25 mouse cellular contexts compared by ENCODE assay signal in the genomic region with DNA sequence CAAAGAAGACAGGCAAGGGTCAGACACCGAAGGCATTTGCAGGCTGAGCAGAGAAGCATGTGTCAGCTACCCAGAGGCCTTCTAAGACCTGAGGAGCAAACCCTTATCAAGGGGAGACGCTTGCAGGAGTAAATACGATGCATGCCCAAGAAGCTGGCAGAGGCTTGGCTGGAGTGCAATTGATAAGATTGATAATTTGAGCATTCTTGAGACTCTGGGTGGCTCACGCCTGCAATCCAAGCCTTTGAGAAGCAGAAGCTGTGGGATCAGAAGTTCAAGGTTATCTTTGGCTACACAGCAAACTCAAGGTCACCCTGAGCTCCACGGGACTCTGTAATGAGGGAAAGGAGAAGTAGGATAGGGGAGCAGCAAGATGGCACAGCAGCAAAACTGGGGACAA. TPM values are rescaled to one million over a fixed set of nuclear protein-coding genes. Genes with fewer than 3 reads are reported as not detected.
DNase-seq lines count a peak whose midpoint lies in the region; ATAC-seq and TF ChIP-seq lines count a peak whose summit lies in the region.
"Had no signal": no experiment of that assay in that cellular context is flagged by ENCODE, and none has a peak within 500 bp of the region (broad histone marks: within the 10 kb centered on the region; RNA-seq: fewer than 3 reads in every experiment).

No protein-coding gene starts in this region.

- peaks cover 57% of the 10 kb centered on the region for H3K36me3 ChIP-seq in liver, postnatal 0 days (replicated peaks; ENCODE audit: insufficient read depth, low read length)
- peaks cover 79% of the 10 kb centered on the region for H3K36me3 ChIP-seq in liver, embryonic 15.5 days (replicated peaks)
- H3K36me3 ChIP-seq in hindbrain, embryonic 16.5 days (ENCODE audit: control insufficient read depth, insufficient read depth, low read length), result peaks cover 30% of the 10 kb centered on the region
- peaks cover 72% of the 10 kb centered on the region for H3K36me3 ChIP-seq in forebrain, embryonic 15.5 days

- DNase-seq in adrenal gland, adult 2 months, result peak; percentile 48
- no peak for DNase-seq in adrenal gland, postnatal 25 days
- DNase-seq in liver, result peak; percentile 27
- DNase-seq in liver, postnatal 0 days, result no peak
- DNase-seq: cerebellum, adult 9-10 months; gastrocnemius, adult 2 months; heart, postnatal 14 days; kidney, adult 18-20 months; kidney, postnatal 4 days; right cerebral cortex, adult 18-20 months; right cerebral cortex, postnatal 4 days; thymus, adult 2 months; thymus, postnatal 4 days had no signal

- no peak for TF ChIP-seq EP300 in liver, postnatal 0 days (IDR thresholded peaks at IDR 0.05; ENCODE audit: low read depth)

- H3K9ac ChIP-seq in liver, postnatal 0 days (replicated peaks), result no peak overlapping the region
- H3K9ac ChIP-seq in liver, embryonic 15.5 days, result peak overlapping the region; percentile 15; the same call in 1 of the 2 replicates
- H3K9ac ChIP-seq in hindbrain, embryonic 16.5 days (ENCODE audit: low read depth, low read length), result no peak overlapping the region
- H3K9ac ChIP-seq in forebrain, embryonic 15.5 days (replicated peaks), result no peak overlapping the region
- H3K9ac ChIP-seq: embryonic facial prominence, embryonic 15.5 days; hindbrain, embryonic 13.5 days; limb, embryonic 13.5 days; midbrain, embryonic 12.5 days had no signal

- H3K4me3 ChIP-seq in liver, postnatal 0 days (ENCODE audit: low read depth, low read length), result no peak overlapping the region
- no peak overlapping the region for H3K4me3 ChIP-seq in liver, embryonic 15.5 days (replicated peaks)
- no peak overlapping the region for H3K4me3 ChIP-seq in hindbrain, embryonic 16.5 days (ENCODE audit: low read length)
- no peak overlapping the region for H3K4me3 ChIP-seq in forebrain, embryonic 15.5 days
- H3K4me3 ChIP-seq: embryonic facial prominence, embryonic 15.5 days; forebrain, embryonic 10.5 days; gastrocnemius, adult 2 months; hindbrain, embryonic 13.5 days; limb, embryonic 13.5 days; midbrain, embryonic 12.5 days had no signal

- 60% methylated on average over 5 of the region's 5 CpGs for WGBS in liver, postnatal 0 days (ENCODE audit: insufficient replicate concordance)
- WGBS in liver, embryonic 15.5 days (ENCODE audit: insufficient replicate concordance), result 31% methylated on average over 5 of the region's 5 CpGs
- WGBS in hindbrain, embryonic 16.5 days, result 96% methylated on average over 5 of the region's 5 CpGs
- 92% methylated on average over 5 of the region's 5 CpGs for WGBS in forebrain, embryonic 15.5 days

- no peak overlapping the region for H3K4me2 ChIP-seq in liver, postnatal 0 days (ENCODE audit: low read depth, low read length)
- peak overlapping the region; percentile 13; the same call in 1 of the 2 replicates for H3K4me2 ChIP-seq in liver, embryonic 15.5 days
- H3K4me2 ChIP-seq in hindbrain, embryonic 16.5 days (ENCODE audit: low read length), result no peak overlapping the region
- H3K4me2 ChIP-seq in forebrain, embryonic 15.5 days (replicated peaks), result no peak overlapping the region
- H3K4me2 ChIP-seq: embryonic facial prominence, embryonic 15.5 days; hindbrain, embryonic 13.5 days; limb, embryonic 13.5 days; midbrain, embryonic 12.5 days had no signal

- ATAC-seq in liver, postnatal 0 days, result no peak
- peak; percentile 22; the same call in 1 of the 2 replicates for ATAC-seq in erythroid progenitor cell, adult 5-6 weeks (replicated peaks; ENCODE audit: low FRiP score, poor library complexity, severe bottlenecking)
- peak; percentile 70 for ATAC-seq in liver, embryonic 15.5 days (ENCODE audit: insufficient read depth)
- ATAC-seq in hindbrain, embryonic 16.5 days, result no peak
- ATAC-seq in forebrain, embryonic 15.5 days (replicated peaks), result no peak
- ATAC-seq: inflammation-experienced regulatory T-cells, adult 6 months had no signal

- H3K9me3 ChIP-seq in liver, postnatal 0 days (ENCODE audit: low read length), result no peaks in the 10 kb centered on the region
- H3K9me3 ChIP-seq in liver, embryonic 15.5 days (replicated peaks), result no peaks in the 10 kb centered on the region
- H3K9me3 ChIP-seq in hindbrain, embryonic 16.5 days (ENCODE audit: control insufficient read depth, low read length), result no peaks in the 10 kb centered on the region
- no peaks in the 10 kb centered on the region for H3K9me3 ChIP-seq in forebrain, embryonic 15.5 days
- H3K9me3 ChIP-seq: embryonic facial prominence, embryonic 15.5 days; forebrain, embryonic 10.5 days; hindbrain, embryonic 13.5 days; limb, embryonic 13.5 days; midbrain, embryonic 12.5 days had no signal

- no peak overlapping the region for H3K27ac ChIP-seq in liver, postnatal 0 days (ENCODE audit: low read depth)
- H3K27ac ChIP-seq in liver, embryonic 15.5 days (replicated peaks), result peak overlapping the region; percentile 24; the same call in 1 of the 2 replicates
- H3K27ac ChIP-seq in hindbrain, embryonic 16.5 days (ENCODE audit: low read depth, low read length), result no peak overlapping the region
- H3K27ac ChIP-seq in forebrain, embryonic 15.5 days (replicated peaks), result no peak overlapping the region
- H3K27ac ChIP-seq: embryonic facial prominence, embryonic 15.5 days; forebrain, embryonic 10.5 days; gastrocnemius, adult 2 months; hindbrain, embryonic 13.5 days; limb, embryonic 13.5 days; macrophage; midbrain, embryonic 12.5 days had no signal

- TF ChIP-seq CTCF in liver, postnatal 0 days (IDR thresholded peaks at IDR 0.05; ENCODE audit: low read depth), result no peak

- H3K4me1 ChIP-seq in liver, postnatal 0 days (ENCODE audit: insufficient read depth), result peaks cover 2% of the 10 kb centered on the region; the same call in 1 of the 2 replicates
- H3K4me1 ChIP-seq in liver, embryonic 15.5 days (replicated peaks), result peaks cover 23% of the 10 kb centered on the region
- no peaks in the 10 kb centered on the region for H3K4me1 ChIP-seq in hindbrain, embryonic 16.5 days (ENCODE audit: control insufficient read depth, insufficient read depth, low read depth, low read length)
- no peaks in the 10 kb centered on the region for H3K4me1 ChIP-seq in forebrain, embryonic 15.5 days
- H3K4me1 ChIP-seq: embryonic facial prominence, embryonic 15.5 days; forebrain, embryonic 10.5 days; hindbrain, embryonic 13.5 days; limb, embryonic 13.5 days; midbrain, embryonic 12.5 days had no signal

- H3K27me3 ChIP-seq in liver, postnatal 0 days (ENCODE audit: insufficient read depth, low read length), result no peaks in the 10 kb centered on the region
- no peaks in the 10 kb centered on the region for H3K27me3 ChIP-seq in liver, embryonic 15.5 days
- no peaks in the 10 kb centered on the region for H3K27me3 ChIP-seq in hindbrain, embryonic 16.5 days (replicated peaks; ENCODE audit: control insufficient read depth, insufficient read depth, low read length)
- H3K27me3 ChIP-seq in forebrain, embryonic 15.5 days, result no peaks in the 10 kb centered on the region
- H3K27me3 ChIP-seq: embryonic facial prominence, embryonic 15.5 days; hindbrain, embryonic 13.5 days; limb, embryonic 13.5 days; midbrain, embryonic 12.5 days had no signal

RNA-seq across cellular contexts. Expression of a gene that starts 7.2 kb away (rescaled TPM):
- total RNA-seq in adrenal gland, adult 2 months (2021), result 10 to 100 TPM; 17.1 to 18.0 TPM
- 36.6 and 39.7 TPM in 2 replicates for polyA plus RNA-seq in adrenal gland, adult 2 months (2012; rRNA removed)
- 33.0 and 34.4 TPM in 2 replicates for total RNA-seq in adrenal gland, postnatal 25 days (2021)
- polyA plus RNA-seq in liver, postnatal 0 days (2015; fragmentation: Nextera tagmentation; extraction: Ambion mirVana), result 1.2 and 1.9 TPM in 2 replicates
- total RNA-seq in erythroid progenitor cell, adult 5-6 weeks (2015; ENCODE audit: low replicate concordance), result 36.9 and 44.3 TPM in 2 replicates
- total RNA-seq in erythroid progenitor cell, adult 5-6 weeks (2017; ENCODE audit: low replicate concordance), result 18.2 and 33.9 TPM in 2 replicates
- polyA plus RNA-seq in liver, embryonic 15.5 days (2015; fragmentation: Nextera tagmentation; extraction: Ambion mirVana), result 2.4 and 2.5 TPM in 2 replicates
- polyA plus RNA-seq in hindbrain, embryonic 16.5 days (2015; fragmentation: Nextera tagmentation; extraction: Ambion mirVana), result 8.0 and 8.7 TPM in 2 replicates
- 10.9 and 12.7 TPM in 2 replicates for polyA plus RNA-seq in forebrain, embryonic 15.5 days (2015; fragmentation: Nextera tagmentation; extraction: Ambion mirVana)

RNA-seq across cellular contexts. Expression of a gene that starts 7.2 kb away (rescaled TPM):
- total RNA-seq in adrenal gland, adult 2 months (2021), result 10 to 100 TPM; 55.6 to 68.1 TPM
- 10.6 and 12.1 TPM in 2 replicates for polyA plus RNA-seq in adrenal gland, adult 2 months (2012; rRNA removed)
- total RNA-seq in adrenal gland, postnatal 25 days (2021), result 67.9 and 85.3 TPM in 2 replicates
- polyA plus RNA-seq in liver, postnatal 0 days (2015; fragmentation: Nextera tagmentation; extraction: Ambion mirVana), result 55.2 and 59.7 TPM in 2 replicates
- total RNA-seq in erythroid progenitor cell, adult 5-6 weeks (2015; ENCODE audit: low replicate concordance), result 62.7 and 72.5 TPM in 2 replicates
- 63.6 and 68.4 TPM in 2 replicates for total RNA-seq in erythroid progenitor cell, adult 5-6 weeks (2017; ENCODE audit: low replicate concordance)
- polyA plus RNA-seq in liver, embryonic 15.5 days (2015; fragmentation: Nextera tagmentation; extraction: Ambion mirVana), result 65.5 and 73.5 TPM in 2 replicates
- 94.7 and 99.3 TPM in 2 replicates for polyA plus RNA-seq in hindbrain, embryonic 16.5 days (2015; fragmentation: Nextera tagmentation; extraction: Ambion mirVana)
- polyA plus RNA-seq in forebrain, embryonic 15.5 days (2015; fragmentation: Nextera tagmentation; extraction: Ambion mirVana), result 115 and 122 TPM in 2 replicates

RNA-seq across cellular contexts. Expression of a gene that starts 26.0 kb away (rescaled TPM):
- 100 to 1,000 TPM in 1 of 2 experiments, 10 to 100 TPM in 1; 81.0 to 123 TPM for total RNA-seq in adrenal gland, adult 2 months (2021)
- 158 and 228 TPM in 2 replicates for polyA plus RNA-seq in adrenal gland, adult 2 months (2012; rRNA removed)
- total RNA-seq in adrenal gland, postnatal 25 days (2021), result 120 and 128 TPM in 2 replicates
- 48.4 and 51.5 TPM in 2 replicates for polyA plus RNA-seq in liver, postnatal 0 days (2015; fragmentation: Nextera tagmentation; extraction: Ambion mirVana)
- total RNA-seq in erythroid progenitor cell, adult 5-6 weeks (2015; ENCODE audit: low replicate concordance), result 25.6 and 56.6 TPM in 2 replicates
- 33.8 and 46.0 TPM in 2 replicates for total RNA-seq in erythroid progenitor cell, adult 5-6 weeks (2017; ENCODE audit: low replicate concordance)
- 83.4 and 93.5 TPM in 2 replicates for polyA plus RNA-seq in liver, embryonic 15.5 days (2015; fragmentation: Nextera tagmentation; extraction: Ambion mirVana)
- polyA plus RNA-seq in hindbrain, embryonic 16.5 days (2015; fragmentation: Nextera tagmentation; extraction: Ambion mirVana), result 36.5 and 36.6 TPM in 2 replicates
- 21.3 and 21.4 TPM in 2 replicates for polyA plus RNA-seq in forebrain, embryonic 15.5 days (2015; fragmentation: Nextera tagmentation; extraction: Ambion mirVana)

RNA-seq across cellular contexts. Expression of a gene that starts 35.2 kb away (rescaled TPM):
- total RNA-seq in adrenal gland, adult 2 months (2021), result 1 to 10 TPM; 3.6 to 4.5 TPM
- 6.9 and 8.1 TPM in 2 replicates for polyA plus RNA-seq in adrenal gland, adult 2 months (2012; rRNA removed)
- total RNA-seq in adrenal gland, postnatal 25 days (2021), result 10.8 and 14.9 TPM in 2 replicates
- polyA plus RNA-seq in liver, postnatal 0 days (2015; fragmentation: Nextera tagmentation; extraction: Ambion mirVana), result 53.9 and 63.0 TPM in 2 replicates
- total RNA-seq in erythroid progenitor cell, adult 5-6 weeks (2015; ENCODE audit: low replicate concordance), result 127 and 137 TPM in 2 replicates
- total RNA-seq in erythroid progenitor cell, adult 5-6 weeks (2017; ENCODE audit: low replicate concordance), result 157 and 162 TPM in 2 replicates
- 170 and 187 TPM in 2 replicates for polyA plus RNA-seq in liver, embryonic 15.5 days (2015; fragmentation: Nextera tagmentation; extraction: Ambion mirVana)
- 39.6 and 53.7 TPM in 2 replicates for polyA plus RNA-seq in hindbrain, embryonic 16.5 days (2015; fragmentation: Nextera tagmentation; extraction: Ambion mirVana)
- 123 and 130 TPM in 2 replicates for polyA plus RNA-seq in forebrain, embryonic 15.5 days (2015; fragmentation: Nextera tagmentation; extraction: Ambion mirVana)

RNA-seq across cellular contexts. Expression of a gene that starts 55.4 kb away (rescaled TPM):
- total RNA-seq in adrenal gland, adult 2 months (2021), result under 1 TPM in 1 of 2 experiments, not detected in 1; 0.17 TPM
- 0.04 TPM in 1 of 2 replicates, not detected in the other for polyA plus RNA-seq in adrenal gland, adult 2 months (2012; rRNA removed)
- total RNA-seq in adrenal gland, postnatal 25 days (2021), result not detected in 2 replicates
- polyA plus RNA-seq in liver, postnatal 0 days (2015; fragmentation: Nextera tagmentation; extraction: Ambion mirVana), result 9.0 and 9.3 TPM in 2 replicates
- 0.72 and 3.8 TPM in 2 replicates for total RNA-seq in erythroid progenitor cell, adult 5-6 weeks (2015; ENCODE audit: low replicate concordance)
- total RNA-seq in erythroid progenitor cell, adult 5-6 weeks (2017; ENCODE audit: low replicate concordance), result 0.77 TPM in 1 of 2 replicates, not detected in the other
- polyA plus RNA-seq in liver, embryonic 15.5 days (2015; fragmentation: Nextera tagmentation; extraction: Ambion mirVana), result 6.3 and 7.3 TPM in 2 replicates
- polyA plus RNA-seq in hindbrain, embryonic 16.5 days (2015; fragmentation: Nextera tagmentation; extraction: Ambion mirVana), result 0.27 and 0.31 TPM in 2 replicates
- 0.08 and 0.09 TPM in 2 replicates for polyA plus RNA-seq in forebrain, embryonic 15.5 days (2015; fragmentation: Nextera tagmentation; extraction: Ambion mirVana)
- total RNA-seq: gastrocnemius, adult 2 months; monocyte, adult 5-6 weeks had no signal
- polyA plus RNA-seq: inflammation-experienced regulatory T-cells, adult 6 months had no signal

Comparison
In these comparisons a context has a peak if more than half of its experiments do, and no peak if none do; other contexts are left out.
1. DNase-seq: peak in adrenal gland, adult 2 months (single experiment) and liver (single experiment); none in adrenal gland, postnatal 25 days (single experiment) and liver, postnatal 0 days (single experiment).
2. ATAC-seq: peak in erythroid progenitor cell, adult 5-6 weeks (single experiment) and liver, embryonic 15.5 days (single experiment); none in liver, postnatal 0 days (single experiment), hindbrain, embryonic 16.5 days (single experiment) and forebrain, embryonic 15.5 days (single experiment).